Mouse (Mus musculus) kidney, postnatal 0 days (tissue): ENCODE data around the gene Slc22a28. TPM values are rescaled to one million over a fixed set of nuclear protein-coding genes. Genes with fewer than 3 reads are reported as not detected.
"Not testable (repeated sequence)": the region's sequence is repeated elsewhere in the genome, so short reads cannot be mapped to it uniquely, and the experiment has no call there.

ENCODE experiments used
- ATAC-seq: fragments of 200-750 bp; cut with Nextera tagmentation; replicated peaks from 2 replicates; pipeline ENCODE4 v1.8.0; 2017; ENCODE audit warnings: low read depth, moderate number of reproducible peaks, moderate TSS enrichment, moderate library complexity; ENCODE audit not compliant: low FRiP score
- DNase-seq: peaks from one replicate; pipeline ENCODE4 v3.0.0-alpha.2; 2016; ENCODE audit warnings: low spot score
- H3K27ac ChIP-seq: fragments of 300-500 bp; sonication (generic); 2 replicates; pipeline ENCODE4 v1.5.1; 2014; ENCODE audit warnings: mild to moderate bottlenecking
- H3K27me3 ChIP-seq: fragments of 300-500 bp; sonication (generic); 2 replicates; pipeline ENCODE4 v1.6.1; 2014; ENCODE audit warnings: low read length, mixed read lengths; ENCODE audit not compliant: insufficient read depth
- H3K36me3 ChIP-seq: fragments of 300-500 bp; sonication (generic); 2 replicates; pipeline ENCODE4 v1.6.1; 2014; ENCODE audit warnings: low read length, mixed read lengths; ENCODE audit not compliant: insufficient read depth
- H3K4me1 ChIP-seq: fragments of 300-500 bp; sonication (generic); replicated peaks from 2 replicates; pipeline ENCODE4 v1.6.1; 2014; ENCODE audit warnings: antibody characterized with exemption, low read length, mixed read lengths; ENCODE audit not compliant: insufficient read depth
- H3K4me2 ChIP-seq: fragments of 300-500 bp; sonication (generic); 2 replicates; pipeline ENCODE4 v1.6.1; 2014; ENCODE audit warnings: mild to moderate bottlenecking, low read length, moderate library complexity, mixed read lengths
- H3K4me3 ChIP-seq: fragments of 300-500 bp; sonication (generic); replicated peaks from 2 replicates; pipeline ENCODE4 v1.5.1; 2014; ENCODE audit warnings: low read depth, low read length
- H3K9ac ChIP-seq: fragments of 300-500 bp; sonication (generic); 2 replicates; pipeline ENCODE4 v1.6.1; 2014; ENCODE audit warnings: low read depth, low read length
- H3K9me3 ChIP-seq: fragments of 300-500 bp; sonication (generic); replicated peaks from 2 replicates; pipeline ENCODE4 v1.6.1; 2016; ENCODE audit warnings: low read length, inconsistent platforms, mixed read lengths
- CTCF ChIP-seq: IDR thresholded peaks from 2 replicates; pipeline ENCODE4 v1.5.1; 2016; ENCODE audit warnings: antibody characterized with exemption, low read depth, mild to moderate bottlenecking, moderate library complexity
- WGBS: fragments of 180-500 bp; shearing (Covaris S2); extraction: QIAGEN DNeasy Blood & Tissue Kit; methylation state at CpG from one replicate; pipeline ENCODE4 v1.1.7; 2014; 5-methylcytosine and 5-hydroxymethylcytosine counted together
- polyA plus RNA-seq: library from polyadenylated mRNA; unstranded; fragments of >200 nt; fragmentation: Nextera tagmentation; extraction: Ambion mirVana; gene quantifications from 2 replicates; pipeline ENCODE4 v1.2.1, GENCODE M21; 2015

The Slc22a28 gene
- polyA plus RNA-seq: 6.0 and 10.8 TPM in 2 replicates

- not testable (repeated sequence) for H3K4me1 ChIP-seq, H3K9me3 ChIP-seq, H3K4me2 ChIP-seq, H3K27ac ChIP-seq, H3K27me3 ChIP-seq, H3K4me3 ChIP-seq, ATAC-seq, H3K36me3 ChIP-seq, DNase-seq, H3K9ac ChIP-seq
- 89% methylated on average over 2 of the region's 3 CpGs for WGBS
These were observed at the start of gene Slc22a28 for GRCm38 (mm10) chr19:8131881-8132280. TSS of gene Slc22a28 (minus strand) at chr19:8131982.

GRCm38 (mm10) chr19:8148787-8149523 is 17.2 kb upstream of the Slc22a28 start:
- ATAC-seq (no peak), DNase-seq (peak; percentile 64)
- TF ChIP-seq CTCF: no peak
- Histone ChIP-seq H3K4me1 (no peaks in the 10 kb centered on the region), H3K36me3 (no peaks in the 10 kb centered on the region), H3K9ac (no peak overlapping the region), H3K4me3 (no peak overlapping the region), H3K9me3 (no peaks in the 10 kb centered on the region), H3K27me3 (no peaks in the 10 kb centered on the region), H3K4me2 (no peak overlapping the region), H3K27ac (peak overlapping the region; percentile 69)
- WGBS: 31% methylated on average over 2 of the region's 2 CpGs

GRCm38 (mm10) chr19:8142716-8143115 is 10.9 kb upstream of the Slc22a28 start:
- not testable (repeated sequence) for ATAC-seq, DNase-seq, H3K27me3 ChIP-seq, H3K36me3 ChIP-seq, H3K9me3 ChIP-seq, H3K4me2 ChIP-seq, H3K4me3 ChIP-seq, H3K27ac ChIP-seq, H3K9ac ChIP-seq, H3K4me1 ChIP-seq
- WGBS: 72% methylated on average over 2 of the region's 2 CpGs

- H3K4me2 ChIP-seq: peak overlapping the region; percentile 28; the same call in 1 of the 2 replicates
- not testable (repeated sequence) for H3K4me1 ChIP-seq, H3K27ac ChIP-seq, H3K36me3 ChIP-seq, H3K4me3 ChIP-seq, H3K27me3 ChIP-seq, H3K9me3 ChIP-seq, H3K9ac ChIP-seq
- peak; percentile 44 for DNase-seq
- 44% methylated on average over 14 of the region's 14 CpGs for WGBS
- peak; percentile 87 for ATAC-seq
These were observed 2.5 kb upstream of the Slc22a28 start for GRCm38 (mm10) chr19:8134127-8134841.

GRCm38 (mm10) chr19:8019904-8020349 is 111.9 kb downstream of the Slc22a28 start:
- peak; percentile 0 for DNase-seq
- H3K9me3 ChIP-seq: no peaks in the 10 kb centered on the region
- H3K27me3 ChIP-seq: no peaks in the 10 kb centered on the region
- no peak for TF ChIP-seq CTCF
- no peak overlapping the region for H3K4me3 ChIP-seq
- H3K9ac ChIP-seq: no peak overlapping the region
- ATAC-seq: no peak
- no peak overlapping the region for H3K4me2 ChIP-seq
- H3K4me1 ChIP-seq: no peaks in the 10 kb centered on the region
- no peaks in the 10 kb centered on the region for H3K36me3 ChIP-seq
- H3K27ac ChIP-seq: no peak overlapping the region
- WGBS: 93% methylated on average over 13 of the region's 13 CpGs

GRCm38 (mm10) chr19:8019329-8019851 is 112.4 kb downstream of the Slc22a28 start:
- H3K27ac ChIP-seq, ATAC-seq: not testable (repeated sequence)
- 89% methylated on average over 17 of the region's 17 CpGs for WGBS

GRCm38 (mm10) chr19:8018535-8018934 is 113.2 kb downstream of the Slc22a28 start:
- not testable (repeated sequence) for DNase-seq, H3K4me1 ChIP-seq, H3K27ac ChIP-seq, H3K4me2 ChIP-seq, ATAC-seq, H3K36me3 ChIP-seq, H3K27me3 ChIP-seq, H3K9ac ChIP-seq, H3K9me3 ChIP-seq, H3K4me3 ChIP-seq
- whole genome bisulfite sequencing: 92% methylated on average over 9 of the region's 9 CpGs

More at GRCm38 (mm10) chr19:8019329-8019851, 112.4 kb downstream of the Slc22a28 start:
- not testable (repeated sequence) for H3K36me3 ChIP-seq, H3K4me2 ChIP-seq, H3K4me1 ChIP-seq, H3K9ac ChIP-seq, H3K27me3 ChIP-seq, H3K4me3 ChIP-seq, DNase-seq, H3K9me3 ChIP-seq
